9 mouse cellular contexts compared by ENCODE assay signal in genomic region chr11:50222559-50223276, GRCm38 (mm10). TPM values are rescaled to one million over a fixed set of nuclear protein-coding genes. Genes with fewer than 3 reads are reported as not detected.
DNase-seq lines count a peak whose midpoint lies in the region; ATAC-seq lines count a peak whose summit lies in the region.
"Had no signal": no experiment of that assay in that cellular context is flagged by ENCODE, and none has a peak within 500 bp of the region (broad histone marks: within the 10 kb centered on the region; RNA-seq: fewer than 3 reads in every experiment).

No protein-coding gene starts in this region.

- ATAC-seq in midbrain, embryonic 14.5 days (ENCODE audit: low FRiP score, low TSS enrichment), result no peak

- H3K4me2 ChIP-seq in midbrain, embryonic 14.5 days (ENCODE audit: low read length), result peak overlapping the region; percentile 92

- intact Hi-C loops in left cerebral cortex, postnatal 25 days (cut with DNase I), result no loop called here

- peak overlapping the region; percentile 29 for H3K9ac ChIP-seq in midbrain, embryonic 14.5 days (replicated peaks; ENCODE audit: low read length)
- H3K9ac ChIP-seq: limb, embryonic 12.5 days had no signal

- no peaks in the 10 kb centered on the region for H3K27me3 ChIP-seq in midbrain, embryonic 14.5 days (ENCODE audit: control insufficient read depth, insufficient read depth, low read length)
- H3K27me3 ChIP-seq: limb, embryonic 12.5 days had no signal

- H3K4me3 ChIP-seq in midbrain, embryonic 14.5 days (replicated peaks; ENCODE audit: low read depth, low read length), result peak overlapping the region; percentile 73; the same call in 1 of the 2 replicates
- H3K4me3 ChIP-seq: limb, embryonic 12.5 days had no signal

- H3K36me3 ChIP-seq in midbrain, embryonic 14.5 days (ENCODE audit: control insufficient read depth, insufficient read depth, low read length), result no peaks in the 10 kb centered on the region

- no peaks in the 10 kb centered on the region for H3K9me3 ChIP-seq in midbrain, embryonic 14.5 days (ENCODE audit: control insufficient read depth, low read length)
- H3K9me3 ChIP-seq: limb, embryonic 12.5 days had no signal

- DNase-seq in heart, adult 11 months, result peak; percentile 87
- DNase-seq in heart, adult 8-10 months (ENCODE audit: low spot score), result no peak
- peak; percentile 44 for DNase-seq in NIH3T3 (ENCODE audit: low read depth)
- DNase-seq in kidney, adult 9 months, result peak; percentile 86
- no peak for DNase-seq in midbrain, embryonic 14.5 days
- no peak for DNase-seq in lung, postnatal 36 days
- DNase-seq in left cerebral cortex, postnatal 25 days (ENCODE audit: low spot score in 2 of 2), result no peak
- DNase-seq in left cerebral cortex, adult 18-20 months (ENCODE audit: low spot score in 2 of 2), result no peak

- peaks cover 36% of the 10 kb centered on the region for H3K4me1 ChIP-seq in midbrain, embryonic 14.5 days (ENCODE audit: control insufficient read depth, insufficient read depth, low read length)

- WGBS in midbrain, embryonic 14.5 days, result 52% methylated on average over 7 of the region's 7 CpGs

- H3K27ac ChIP-seq in midbrain, embryonic 14.5 days (replicated peaks; ENCODE audit: low read depth, low read length), result peak overlapping the region; percentile 45; the same call in 1 of the 2 replicates
- H3K27ac ChIP-seq: limb, embryonic 12.5 days had no signal

RNA-seq across cellular contexts. Expression of gene Mgat4b, which starts 12.0 kb away (rescaled TPM):
- total RNA-seq in heart, adult 8-10 months (2022), result 10 to 100 TPM; 68.4 to 90.0 (median 76.3) TPM
- 41.3 and 59.6 TPM in 2 replicates for polyA plus RNA-seq in midbrain, embryonic 14.5 days (2014; fragmentation: Nextera tagmentation; extraction: Ambion mirVana)
- total RNA-seq in left cerebral cortex, postnatal 25 days (2021), result 10 to 100 TPM; 66.4 to 76.3 TPM
- 10 to 100 TPM; 65.8 to 72.0 TPM for total RNA-seq in left cerebral cortex, adult 18-20 months (2021)

RNA-seq across cellular contexts. Expression of gene Sqstm1, which starts 12.1 kb away (rescaled TPM):
- 100 to 1,000 TPM; 431 to 551 (median 475) TPM for total RNA-seq in heart, adult 8-10 months (2022)
- 293 and 312 TPM in 2 replicates for polyA plus RNA-seq in midbrain, embryonic 14.5 days (2014; fragmentation: Nextera tagmentation; extraction: Ambion mirVana)
- total RNA-seq in left cerebral cortex, postnatal 25 days (2021), result 100 to 1,000 TPM; 460 to 480 TPM
- 100 to 1,000 TPM; 492 to 540 TPM for total RNA-seq in left cerebral cortex, adult 18-20 months (2021)

RNA-seq across cellular contexts. Expression of gene Ltc4s, which starts 15.7 kb away (rescaled TPM):
- 10 to 100 TPM in 1 of 4 experiments, 1 to 10 TPM in 3; 4.7 to 11.8 (median 6.6) TPM for total RNA-seq in heart, adult 8-10 months (2022)
- 1.0 and 2.5 TPM in 2 replicates for polyA plus RNA-seq in midbrain, embryonic 14.5 days (2014; fragmentation: Nextera tagmentation; extraction: Ambion mirVana)
- 1 to 10 TPM; 8.4 to 8.7 TPM for total RNA-seq in left cerebral cortex, postnatal 25 days (2021)
- 1 to 10 TPM; 6.1 to 7.0 TPM for total RNA-seq in left cerebral cortex, adult 18-20 months (2021)

RNA-seq across cellular contexts. Expression of gene Mrnip, which starts 48.5 kb away (rescaled TPM):
- 1 to 10 TPM; 1.6 to 3.5 (median 2.7) TPM for total RNA-seq in heart, adult 8-10 months (2022)
- polyA plus RNA-seq in midbrain, embryonic 14.5 days (2014; fragmentation: Nextera tagmentation; extraction: Ambion mirVana), result 37.0 and 38.8 TPM in 2 replicates
- total RNA-seq in left cerebral cortex, postnatal 25 days (2021), result 10 to 100 TPM; 13.4 to 14.1 TPM
- total RNA-seq in left cerebral cortex, adult 18-20 months (2021), result 10 to 100 TPM; 11.5 to 13.9 TPM

Comparison
In these comparisons a context has a peak if more than half of its experiments do, and no peak if none do; other contexts are left out.
1. DNase-seq: peak in heart, adult 11 months (single experiment), NIH3T3 (single experiment) and kidney, adult 9 months (single experiment); none in heart, adult 8-10 months (single experiment), midbrain, embryonic 14.5 days (single experiment), lung, postnatal 36 days (single experiment), left cerebral cortex, postnatal 25 days (0 of 2) and left cerebral cortex, adult 18-20 months (0 of 2).